Mouse (Mus musculus) lung, adult 2 months (tissue): Measurements from ENCODE around the gene Hist1h4b.

Source experiments
- CTCF ChIP-seq: fragments of 200-500 bp; IDR thresholded peaks from 2 replicates; pipeline ENCODE4 v1.5.1; 2011; ENCODE audit warnings: mild to moderate bottlenecking, low read length, control low read depth; ENCODE audit not compliant: insufficient read depth
- POLR2A ChIP-seq: fragments of 200-500 bp; IDR thresholded peaks from 2 replicates; pipeline ENCODE4 v1.6.1; 2011; ENCODE audit warnings: low read depth, mild to moderate bottlenecking, control low read depth, low read length, borderline replicate concordance; ENCODE audit errors: extremely low read depth

- TF ChIP-seq POLR2A (no peak), CTCF (no peak)
These were observed 48.2 kb upstream of the Hist1h4b start for GRCm38 (mm10) chr13:23708654-23709053.
